Comparison of ENCODE assay signal across 15 mouse cellular contexts in genomic region chr5:97194656-97195280, GRCm38 (mm10).
DNase-seq lines count a peak whose midpoint lies in the region; ATAC-seq lines count a peak whose summit lies in the region.
"Had no signal": no experiment of that assay in that cellular context is flagged by ENCODE, and none has a peak within 500 bp of the region (broad histone marks: within the 10 kb centered on the region; RNA-seq: fewer than 3 reads in every experiment).

No protein-coding gene starts in this region.

- peaks cover 14% of the 10 kb centered on the region for H3K4me1 ChIP-seq in hindbrain, embryonic 10.5 days (replicated peaks)
- H3K4me1 ChIP-seq in neural tube, embryonic 12.5 days = peaks cover 21% of the 10 kb centered on the region

- H3K4me2 ChIP-seq in neural tube, embryonic 12.5 days (replicated peaks) = peak overlapping the region; percentile 34; the same call in 1 of the 2 replicates

- peak; percentile 34 to 52 for DNase-seq in cerebellum, postnatal 25 days
- DNase-seq in cerebellum, adult 11 months = no peak
- DNase-seq in Muller cell, postnatal 12 days (ENCODE audit: inconsistent ontology term) = peak; percentile 92
- DNase-seq in hindbrain, embryonic 10.5 days (ENCODE audit: low spot score) = no peak
- no peak for DNase-seq in heart, adult 18-20 months
- no peak for DNase-seq in liver
- DNase-seq: B cell, adult 2 months; gastrocnemius, adult 2 months; kidney, adult 18-20 months; lung, postnatal 36 days; right cerebral cortex, adult 18-20 months; thymus, adult 2 months had no signal

- peaks cover 5% of the 10 kb centered on the region; the same call in 1 of the 2 replicates for H3K27me3 ChIP-seq in hindbrain, embryonic 10.5 days (ENCODE audit: insufficient read depth, poor library complexity, severe bottlenecking)
- H3K27me3 ChIP-seq in neural tube, embryonic 12.5 days (replicated peaks) = no peaks in the 10 kb centered on the region

- 74% methylated on average over 11 of the region's 11 CpGs for WGBS in hindbrain, embryonic 10.5 days
- WGBS in neural tube, embryonic 12.5 days = 31% methylated on average over 11 of the region's 11 CpGs

- no peaks in the 10 kb centered on the region for H3K36me3 ChIP-seq in hindbrain, embryonic 10.5 days
- no peaks in the 10 kb centered on the region for H3K36me3 ChIP-seq in neural tube, embryonic 12.5 days

- H3K9ac ChIP-seq in neural tube, embryonic 12.5 days = no peak overlapping the region

- no peaks in the 10 kb centered on the region for H3K9me3 ChIP-seq in hindbrain, embryonic 10.5 days
- H3K9me3 ChIP-seq in neural tube, embryonic 12.5 days = no peaks in the 10 kb centered on the region

- peak; percentile 59 for ATAC-seq in neural tube, embryonic 12.5 days (ENCODE audit: low FRiP score, low read depth)
- no peak for ATAC-seq in CD4-positive, CD25-positive, alpha-beta regulatory T cell, adult 4 months
- ATAC-seq: activated CD4-positive, CD25-positive, alpha-beta regulatory T cell, adult 4 months had no signal

- peak overlapping the region; percentile 59 for H3K27ac ChIP-seq in hindbrain, embryonic 10.5 days
- H3K27ac ChIP-seq in neural tube, embryonic 12.5 days = no peak overlapping the region
- H3K27ac ChIP-seq: gastrocnemius, adult 2 months had no signal

- no peak overlapping the region for H3K4me3 ChIP-seq in hindbrain, embryonic 10.5 days
- H3K4me3 ChIP-seq in neural tube, embryonic 12.5 days = no peak overlapping the region
- H3K4me3 ChIP-seq: gastrocnemius, adult 2 months had no signal

Comparison
In these comparisons a context has a peak if more than half of its experiments do, and no peak if none do; other contexts are left out.
1. DNase-seq: peak in cerebellum, postnatal 25 days (2 of 2) and Muller cell, postnatal 12 days (single experiment); none in cerebellum, adult 11 months (single experiment), hindbrain, embryonic 10.5 days (single experiment), heart, adult 18-20 months (0 of 2) and liver (single experiment).